Mouse (Mus musculus) ES-E14 (cell line): Measurements from ENCODE around the gene Msln. TPM values are rescaled to one million over a fixed set of nuclear protein-coding genes. Genes with fewer than 3 reads are reported as not detected.

ENCODE experiments used
- DNase-seq: peaks from one replicate; pipeline ENCODE4 v3.0.0-alpha.2; 2013; ENCODE audit warnings: low read depth, low spot score
- H3K27ac ChIP-seq: 2 replicates; pipeline ENCODE4 v1.5.1; 2012; ENCODE audit warnings: low read depth, mild to moderate bottlenecking, low read length, moderate library complexity, mixed read lengths; ENCODE audit not compliant: poor library complexity, insufficient read depth, severe bottlenecking
- H3K36me3 ChIP-seq: 2 replicates; pipeline ENCODE4 v1.6.1; 2012; ENCODE audit warnings: mild to moderate bottlenecking, low read length, moderate library complexity, mixed read lengths; ENCODE audit not compliant: control insufficient read depth, poor library complexity, insufficient read depth, severe bottlenecking
- H3K4me1 ChIP-seq, 2 experiments: fragments of 150-350 bp in 1 of 2; sonication (generic) in 1 of 2; 2 replicates each; pipeline ENCODE4 v1.6.1; 2012; ENCODE audit warnings: low read length in 2 of 2, mild to moderate bottlenecking in 1 of 2, mixed read lengths in 1 of 2; ENCODE audit not compliant: control insufficient read depth in 2 of 2, insufficient read depth in 2 of 2, poor library complexity in 1 of 2
- H3K4me3 ChIP-seq, 2 experiments: fragments of 150-350 bp in 1 of 2; sonication (generic) in 1 of 2; 2 replicates each; pipeline ENCODE4 v1.5.1; 2012; ENCODE audit warnings: low read length in 2 of 2, low read depth in 1 of 2, mild to moderate bottlenecking in 1 of 2, mixed read lengths in 1 of 2; ENCODE audit not compliant: insufficient read depth in 1 of 2, poor library complexity in 1 of 2, severe bottlenecking in 1 of 2
- H3K9ac ChIP-seq: 2 replicates; pipeline ENCODE4 v1.6.1; 2012; ENCODE audit warnings: low read depth, mild to moderate bottlenecking, low read length, mixed read lengths; ENCODE audit not compliant: poor library complexity, insufficient read depth, severe bottlenecking
- H3K9me3 ChIP-seq: fragments of 150-350 bp; sonication (generic); 2 replicates; pipeline ENCODE4 v1.6.1; 2012; ENCODE audit warnings: low read depth, mild to moderate bottlenecking, low read length; ENCODE audit not compliant: control insufficient read depth, insufficient read depth
- CHD2 ChIP-seq: IDR thresholded peaks from 2 replicates; pipeline ENCODE4 v1.6.1; 2014; ENCODE audit warnings: mild to moderate bottlenecking, low read depth, low read length, inconsistent platforms
- HCFC1 ChIP-seq: IDR thresholded peaks from 2 replicates; pipeline ENCODE4 v1.6.1; 2012; ENCODE audit warnings: low read length, inconsistent platforms, borderline replicate concordance; ENCODE audit not compliant: insufficient read depth
- MAFK ChIP-seq: IDR thresholded peaks from 2 replicates; pipeline ENCODE4 v1.6.1; 2014; ENCODE audit warnings: mild to moderate bottlenecking, low read depth, low read length, inconsistent platforms; ENCODE audit not compliant: insufficient read depth
- ZC3H11A ChIP-seq: IDR thresholded peaks from 2 replicates; pipeline ENCODE4 v1.6.1; 2012; ENCODE audit warnings: low read depth, mild to moderate bottlenecking, inconsistent platforms, low read length, borderline replicate concordance
- ZNF384 ChIP-seq: IDR thresholded peaks from 2 replicates; pipeline ENCODE4 v1.6.1; 2012; ENCODE audit warnings: low read depth, low read length, inconsistent platforms
- in situ Hi-C, 2 experiments: fragments of 600-800 bp; cut with MboI; formaldehyde crosslinking; loops; one replicate each; pipeline ENCODE4 v1.15.1; 2025; ENCODE audit warnings: low sequenced_read_pairs in 2 of 2, inconsistent platforms in 1 of 2; ENCODE audit not compliant: unreplicated experiment in 2 of 2
- total RNA-seq: library from RNA; depleted of rRNA; stranded (reverse); fragments of 300-350 nt; gene quantifications from 2 replicates; pipeline ENCODE4 v1.2.3, GENCODE M21; 2012

Gene Msln
- total RNA-seq, 1 experiment = 7.5 TPM

GRCm38 (mm10) chr17:25785281-25785745 is 31.1 kb upstream of the Msln start, which contains the start of gene Haghl:
TSS of gene Haghl (minus strand) at chr17:25785673.
- in situ Hi-C loops = no loop called here
- Histone ChIP-seq H3K9ac (peak within 1 kb of the TSS; percentile 81), H3K9me3 (no peaks in the 10 kb centered on the region), H3K36me3 (peaks cover 26% of the 10 kb centered on the region), H3K27ac (peak within 1 kb of the TSS; percentile 61), H3K4me3 (peak within 1 kb of the TSS; percentile 73 to 89), H3K4me1 (peaks cover 3 to 5% of the 10 kb centered on the region in 2 experiments; a peak in 1 of 4 replicates)
- TF ChIP-seq ZNF384 = no peak
- TF ChIP-seq HCFC1 = no peak; the same call in 1 of the 2 replicates
- no peak for TF ChIP-seq ZC3H11A
- no peak for TF ChIP-seq CHD2
- TF ChIP-seq MAFK = no peak
- peak; percentile 96 for DNase-seq

GRCm38 (mm10) chr17:25783861-25784574 is 29.8 kb upstream of the Msln start:
- H3K36me3 ChIP-seq = peaks cover 36% of the 10 kb centered on the region
- DNase-seq = no peak
- H3K27ac ChIP-seq = no peak overlapping the region
- in situ Hi-C loops = no loop called here
- no peak overlapping the region for H3K9ac ChIP-seq
- no peaks in the 10 kb centered on the region for H3K9me3 ChIP-seq
- peaks cover 3 to 5% of the 10 kb centered on the region in 2 experiments; a peak in 1 of 4 replicates for H3K4me1 ChIP-seq
- TF ChIP-seq HCFC1 = no peak
- TF ChIP-seq ZC3H11A = no peak
- TF ChIP-seq ZNF384 = no peak
- no peak for TF ChIP-seq MAFK
- TF ChIP-seq CHD2 = no peak
- no peak overlapping the region for H3K4me3 ChIP-seq

- Histone ChIP-seq H3K27ac (no peak overlapping the region), H3K4me1 (peaks cover 3 to 5% of the 10 kb centered on the region in 2 experiments; a peak in 1 of 4 replicates), H3K4me3 (no peak overlapping the region), H3K36me3 (peaks cover 38% of the 10 kb centered on the region), H3K9me3 (no peaks in the 10 kb centered on the region), H3K9ac (no peak overlapping the region)
- in situ Hi-C loops = no loop called here
- no peak for DNase-seq
- TF ChIP-seq MAFK = no peak
- TF ChIP-seq HCFC1 = no peak
- no peak for TF ChIP-seq CHD2
- no peak for TF ChIP-seq ZC3H11A
- no peak for TF ChIP-seq ZNF384
Observed at GRCm38 (mm10) chr17:25783086-25783485, 28.9 kb upstream of the Msln start.

- in situ Hi-C loops = no loop called here
- H3K4me1 ChIP-seq = peaks cover 3 to 5% of the 10 kb centered on the region in 2 experiments; a peak in 1 of 4 replicates
- TF ChIP-seq ZC3H11A = no peak
- peaks cover 45% of the 10 kb centered on the region for H3K36me3 ChIP-seq
- H3K4me3 ChIP-seq = no peak overlapping the region
- no peak overlapping the region for H3K27ac ChIP-seq
- DNase-seq = no peak
- no peaks in the 10 kb centered on the region for H3K9me3 ChIP-seq
- H3K9ac ChIP-seq = no peak overlapping the region
Observed at GRCm38 (mm10) chr17:25781339-25781738, 27.2 kb upstream of the Msln start.

- no peak overlapping the region for H3K4me3 ChIP-seq
- H3K36me3 ChIP-seq = peaks cover 35% of the 10 kb centered on the region
- in situ Hi-C loops = no loop called here
- H3K9ac ChIP-seq = no peak overlapping the region
- peaks cover 2 to 3% of the 10 kb centered on the region in 2 experiments; a peak in 1 of 4 replicates for H3K4me1 ChIP-seq
- no peaks in the 10 kb centered on the region for H3K9me3 ChIP-seq
- DNase-seq = no peak
- no peak for TF ChIP-seq HCFC1
- no peak for TF ChIP-seq MAFK
- no peak for TF ChIP-seq ZNF384
- TF ChIP-seq CHD2 = no peak
- no peak for TF ChIP-seq ZC3H11A
- H3K27ac ChIP-seq = no peak overlapping the region
Observed at GRCm38 (mm10) chr17:25777948-25778347, 23.8 kb upstream of the Msln start.
